Mouse (Mus musculus) heart, postnatal 0 days (tissue): ENCODE measurements around the gene Socs3.

Source experiments
- CTCF ChIP-seq: IDR thresholded peaks from 2 replicates; pipeline ENCODE4 v1.5.1; 2016; ENCODE audit warnings: antibody characterized with exemption, control low read depth, low read depth
- EP300 ChIP-seq: IDR thresholded peaks from 2 replicates; pipeline ENCODE4 v1.6.1; 2016; ENCODE audit warnings: antibody characterized with exemption, low read depth

DNA sequence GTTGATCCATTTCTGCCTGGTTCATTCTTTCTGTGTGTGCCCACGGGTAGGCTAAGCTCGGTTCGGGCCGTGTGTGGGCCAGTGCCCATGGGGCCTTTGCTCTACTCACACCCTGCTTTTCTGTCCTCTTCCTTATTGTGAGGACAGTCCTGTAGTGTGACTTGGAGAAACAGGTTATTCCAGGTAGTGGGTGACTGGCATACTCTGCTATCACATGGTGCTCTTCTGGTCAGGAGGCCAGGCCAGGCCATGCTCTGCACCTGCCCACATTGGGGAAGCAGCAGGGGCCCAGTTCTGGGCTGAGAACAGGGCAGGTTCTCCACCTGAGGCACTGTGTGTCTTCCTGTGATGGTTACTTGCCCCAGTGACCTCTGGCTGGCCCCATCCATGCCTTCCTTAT is 28.5 kb upstream of the Socs3 start:
- TF ChIP-seq CTCF: no peak
- TF ChIP-seq EP300: no peak
